Comparison of ENCODE assay signal across 9 mouse cellular contexts in genomic region chr7:79493915-79494314, GRCm38 (mm10). TPM values are rescaled to one million over a fixed set of nuclear protein-coding genes. Genes with fewer than 3 reads are reported as not detected.
DNase-seq lines count a peak whose midpoint lies in the region; ATAC-seq and TF ChIP-seq lines count a peak whose summit lies in the region.
"Had no signal": no experiment of that assay in that cellular context is flagged by ENCODE, and none has a peak within 500 bp of the region (broad histone marks: within the 10 kb centered on the region; RNA-seq: fewer than 3 reads in every experiment).

No protein-coding gene starts in this region.

- no peaks in the 10 kb centered on the region for H3K4me1 ChIP-seq in kidney, adult 2 months (ENCODE audit: control insufficient read depth, insufficient read depth, low read length)
- H3K4me1 ChIP-seq in kidney, embryonic 15.5 days, result peaks cover 8% of the 10 kb centered on the region
- peaks cover 38% of the 10 kb centered on the region for H3K4me1 ChIP-seq in neural tube, embryonic 15.5 days

- WGBS in kidney, adult 2 months, result 11% methylated on average over 8 of the region's 8 CpGs
- 11% methylated on average over 8 of the region's 8 CpGs for WGBS in kidney, embryonic 15.5 days
- WGBS in neural tube, embryonic 15.5 days, result 7% methylated on average over 8 of the region's 8 CpGs

- no peak overlapping the region for H3K9ac ChIP-seq in kidney, embryonic 15.5 days
- H3K9ac ChIP-seq in neural tube, embryonic 15.5 days (replicated peaks), result no peak overlapping the region
- H3K9ac ChIP-seq: midbrain, embryonic 12.5 days had no signal

- H3K4me2 ChIP-seq in kidney, embryonic 15.5 days, result no peak overlapping the region
- no peak overlapping the region for H3K4me2 ChIP-seq in neural tube, embryonic 15.5 days
- H3K4me2 ChIP-seq: midbrain, embryonic 12.5 days had no signal

- no peak for ATAC-seq in kidney, embryonic 15.5 days (replicated peaks; ENCODE audit: low FRiP score)
- no peak for ATAC-seq in neural tube, embryonic 15.5 days (ENCODE audit: low FRiP score)

- no peak overlapping the region for H3K27ac ChIP-seq in kidney, adult 2 months (ENCODE audit: insufficient read depth, low read depth, low read length)
- no peak overlapping the region for H3K27ac ChIP-seq in kidney, embryonic 15.5 days
- peak overlapping the region; percentile 6; the same call in 1 of the 2 replicates for H3K27ac ChIP-seq in neural tube, embryonic 15.5 days (replicated peaks)
- H3K27ac ChIP-seq: midbrain, embryonic 12.5 days had no signal

- DNase-seq in kidney, adult 2 months, result peak; percentile 50
- peak; percentile 19 to 33 for DNase-seq in CD8-positive naive resting alpha-beta T cell, adult 2 months (ENCODE audit: low read depth in 2 of 2, low spot score in 2 of 2)
- peak; percentile 34 for DNase-seq in T-cell, adult 2 months (ENCODE audit: low spot score)
- DNase-seq in cerebellum, postnatal 4 days (ENCODE audit: low spot score in 2 of 2), result peak; percentile 57 to 79
- peak; percentile 61 for DNase-seq in layer of hippocampus, adult 9-11 months
- DNase-seq in gastrocnemius, postnatal 4 days (ENCODE audit: low spot score in 2 of 2), result no peak

- no peak for TF ChIP-seq POLR2A in kidney, adult 2 months (IDR thresholded peaks at IDR 0.05; ENCODE audit: low read depth, low read length)

- no peaks in the 10 kb centered on the region for H3K27me3 ChIP-seq in kidney, adult 2 months (replicated peaks; ENCODE audit: control insufficient read depth, insufficient read depth, low read length)
- H3K27me3 ChIP-seq in kidney, embryonic 15.5 days, result peaks cover 78% of the 10 kb centered on the region
- peaks cover 8% of the 10 kb centered on the region; the same call in 1 of the 2 replicates for H3K27me3 ChIP-seq in neural tube, embryonic 15.5 days (replicated peaks)

- H3K36me3 ChIP-seq in kidney, adult 2 months (ENCODE audit: control insufficient read depth, insufficient read depth, low read length), result no peaks in the 10 kb centered on the region
- H3K36me3 ChIP-seq in kidney, embryonic 15.5 days, result no peaks in the 10 kb centered on the region
- no peaks in the 10 kb centered on the region for H3K36me3 ChIP-seq in neural tube, embryonic 15.5 days
- H3K36me3 ChIP-seq: midbrain, embryonic 12.5 days had no signal

- no peaks in the 10 kb centered on the region for H3K9me3 ChIP-seq in kidney, embryonic 15.5 days (replicated peaks)
- no peaks in the 10 kb centered on the region for H3K9me3 ChIP-seq in neural tube, embryonic 15.5 days (replicated peaks)
- H3K9me3 ChIP-seq: midbrain, embryonic 12.5 days had no signal

- no peak overlapping the region for H3K4me3 ChIP-seq in kidney, adult 2 months (ENCODE audit: insufficient read depth, low read depth, low read length)
- no peak overlapping the region for H3K4me3 ChIP-seq in kidney, embryonic 15.5 days (replicated peaks)
- no peak overlapping the region for H3K4me3 ChIP-seq in neural tube, embryonic 15.5 days (replicated peaks)
- H3K4me3 ChIP-seq: midbrain, embryonic 12.5 days had no signal

- peak; percentile 90 for TF ChIP-seq CTCF in kidney, adult 2 months (conservative IDR thresholded peaks at IDR 0.05; ENCODE audit: insufficient read depth, insufficient read length, low read depth, low read length)

RNA-seq across cellular contexts. Expression of gene Polg, which starts 27.8 kb away (rescaled TPM):
- 33.8 and 35.3 TPM in 2 replicates for polyA plus RNA-seq in kidney, adult 2 months (2012; rRNA removed)
- polyA plus RNA-seq in kidney, embryonic 15.5 days (2015; fragmentation: Nextera tagmentation; extraction: Ambion mirVana), result 32.9 and 36.7 TPM in 2 replicates
- 24.2 and 25.0 TPM in 2 replicates for polyA plus RNA-seq in neural tube, embryonic 15.5 days (2015; fragmentation: Nextera tagmentation; extraction: Ambion mirVana)
- total RNA-seq in gastrocnemius, postnatal 4 days (2021), result 10 to 100 TPM; 50.5 to 54.1 TPM

Comparison
In these comparisons a context has a peak if more than half of its experiments do, and no peak if none do; other contexts are left out.
1. DNase-seq: peak in kidney, adult 2 months (single experiment), CD8-positive naive resting alpha-beta T cell, adult 2 months (2 of 2), T-cell, adult 2 months (single experiment), cerebellum, postnatal 4 days (2 of 2) and layer of hippocampus, adult 9-11 months (single experiment); none in gastrocnemius, postnatal 4 days (0 of 2).